Mouse (Mus musculus): Measurements from ENCODE around the gene Prph2.

Prph2 gene
- long read RNA-seq, experiment 1: 0 reads
- long read RNA-seq, experiment 2: 0 reads

GRCm38 (mm10) chr17:46910186-46910585 lies at the start of gene Prph2:
TSS of gene Prph2 (plus strand) at chr17:46910459.
- intact Hi-C loops (cut with DNase I): loop anchor here (5.0 kb wide), 1 partner anchor 122 kb away; no protein-coding TSS in a partner anchor

DNA sequence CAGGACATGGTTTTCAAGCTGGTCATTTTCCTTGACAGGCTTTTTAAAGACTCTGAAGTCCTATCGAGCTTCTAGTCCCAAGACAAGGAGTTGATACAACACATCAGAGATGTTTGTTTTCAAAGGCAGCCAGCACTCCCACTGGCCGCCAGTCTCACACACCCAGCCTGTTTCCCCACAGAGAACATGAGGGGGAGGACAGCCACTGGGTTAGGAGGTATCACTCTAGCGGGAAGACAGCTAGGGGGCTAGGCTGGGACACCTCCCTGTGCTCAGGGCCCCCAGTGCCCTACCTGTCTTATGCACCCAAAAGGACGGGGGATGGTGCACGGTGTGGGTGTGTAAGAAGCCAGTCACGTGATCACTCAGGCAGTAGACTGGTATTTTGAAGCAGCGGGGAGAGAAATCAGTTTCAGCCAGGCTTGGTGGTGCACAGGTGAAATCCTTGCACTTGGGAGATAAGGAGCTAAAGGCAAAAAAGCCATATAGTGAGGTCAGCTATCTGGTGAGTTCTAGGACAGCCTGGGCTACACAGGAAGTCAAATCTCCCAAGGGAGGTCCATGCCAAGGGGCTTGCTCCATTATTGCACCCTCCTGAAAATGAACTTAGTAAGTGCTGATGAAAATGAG lies 45.6 kb upstream of the Prph2 start:
- intact Hi-C loops (cut with DNase I): no loop called here

- intact Hi-C loops (cut with DNase I): no loop called here
Measured at GRCm38 (mm10) chr17:46866836-46867235, 43.4 kb upstream of the Prph2 start.

DNA sequence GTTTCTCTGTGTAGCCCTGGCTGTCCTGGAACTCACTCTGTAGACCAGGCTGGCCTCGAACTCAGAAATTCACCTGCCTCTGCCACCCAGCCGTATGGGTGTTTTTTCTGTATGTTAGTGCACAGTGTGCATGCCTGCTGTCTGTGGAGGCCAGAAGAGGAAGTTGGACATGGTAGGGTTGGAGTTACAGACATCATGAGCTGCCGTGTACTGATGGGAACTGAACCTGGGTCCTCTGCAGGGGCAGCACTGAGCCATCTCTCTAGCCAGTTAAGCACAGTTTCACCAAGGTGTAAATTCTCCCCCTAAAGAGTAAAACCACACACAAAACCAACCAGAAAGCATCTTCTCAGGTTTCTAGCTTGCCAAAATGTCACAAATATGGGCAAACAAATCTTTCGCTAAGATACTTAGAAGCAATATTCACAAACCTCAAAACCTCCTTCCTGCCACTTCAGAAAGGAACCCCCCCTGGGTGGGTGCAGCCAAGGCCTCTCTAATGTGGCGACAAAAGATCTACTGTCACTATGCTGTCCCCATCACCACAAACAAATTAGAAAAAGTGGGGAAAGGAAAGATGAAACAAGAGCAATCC lies 40.0 kb upstream of the Prph2 start:
- intact Hi-C loops (cut with DNase I): no loop called here

DNA sequence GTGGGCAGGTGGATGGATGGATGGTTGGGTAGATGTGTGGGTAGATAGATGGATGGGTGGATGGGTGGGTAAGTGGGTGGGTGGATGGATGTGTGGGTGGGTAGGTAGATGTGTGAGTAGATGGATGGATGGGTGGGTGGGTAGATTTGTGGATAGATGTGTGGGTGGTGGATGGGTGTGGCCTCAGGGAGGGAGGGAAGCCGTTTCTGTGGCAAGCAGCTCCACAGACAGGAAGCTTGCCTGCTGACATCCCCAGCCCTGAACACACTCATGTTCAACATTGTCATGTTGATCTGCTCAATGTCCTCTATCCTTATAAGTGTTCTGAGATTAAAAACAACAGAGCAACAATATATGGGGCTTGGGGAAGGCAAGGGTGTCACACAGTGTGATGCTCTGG lies 39.3 kb upstream of the Prph2 start:
- intact Hi-C loops (cut with DNase I): no loop called here

GRCm38 (mm10) chr17:46872806-46873205 lies 37.5 kb upstream of the Prph2 start:
- intact Hi-C loops (cut with DNase I): no loop called here

- intact Hi-C loops (cut with DNase I): no loop called here
Measured at GRCm38 (mm10) chr17:46874133-46874532, 36.1 kb upstream of the Prph2 start.

GRCm38 (mm10) chr17:46875626-46876025 lies 34.6 kb upstream of the Prph2 start:
- intact Hi-C loops (cut with DNase I): no loop called here

- intact Hi-C loops (cut with DNase I): no loop called here
Measured at GRCm38 (mm10) chr17:46876371-46876950, 33.8 kb upstream of the Prph2 start.

DNA sequence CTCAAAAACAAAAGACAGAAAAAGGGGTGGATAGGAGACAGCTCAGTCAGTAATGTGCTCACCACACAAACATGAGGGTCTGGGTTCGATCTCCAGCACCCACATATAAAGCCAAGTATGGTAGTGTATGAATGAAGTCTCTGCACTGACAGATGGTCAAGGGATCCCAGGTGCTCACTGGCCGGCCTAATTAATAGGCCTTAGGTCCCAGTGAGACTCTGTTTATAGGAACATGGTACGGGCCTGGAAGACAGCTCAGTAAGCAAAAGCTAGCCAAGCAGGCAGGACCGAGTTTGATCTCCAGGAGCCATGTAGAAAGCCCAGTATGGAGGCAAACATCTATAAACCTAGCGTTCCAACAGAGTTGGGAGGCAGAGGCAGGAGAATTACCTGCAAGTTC lies 33.2 kb upstream of the Prph2 start:
- intact Hi-C loops (cut with DNase I): no loop called here

- intact Hi-C loops (cut with DNase I): no loop called here
Measured at GRCm38 (mm10) chr17:46879841-46880311, 30.4 kb upstream of the Prph2 start.

- intact Hi-C loops (cut with DNase I): no loop called here
Measured at GRCm38 (mm10) chr17:46880322-46880721, 29.9 kb upstream of the Prph2 start.

GRCm38 (mm10) chr17:46881728-46882127 lies 28.5 kb upstream of the Prph2 start:
- intact Hi-C loops (cut with DNase I): no loop called here

GRCm38 (mm10) chr17:46883107-46883506 lies 27.2 kb upstream of the Prph2 start:
- intact Hi-C loops (cut with DNase I): no loop called here

DNA sequence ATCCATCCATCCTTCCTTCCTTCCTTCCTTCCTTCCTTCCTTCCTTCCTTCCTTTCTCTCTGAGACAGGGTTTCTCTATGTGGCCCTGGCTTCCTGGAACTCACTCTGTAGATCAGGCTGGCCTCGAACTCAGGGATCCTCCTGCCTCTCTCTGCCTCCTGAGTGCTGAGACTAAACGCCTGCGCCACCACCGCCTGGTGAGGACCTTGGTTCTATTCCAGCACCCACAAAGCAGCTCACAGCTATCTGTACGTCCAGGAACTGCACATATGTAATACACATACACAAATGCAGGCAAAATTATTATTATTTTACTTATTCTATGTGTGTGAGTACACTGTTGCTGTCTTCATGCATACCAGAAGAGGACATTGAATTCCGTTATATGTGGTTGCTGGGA lies 25.5 kb upstream of the Prph2 start:
- intact Hi-C loops (cut with DNase I): no loop called here

DNA sequence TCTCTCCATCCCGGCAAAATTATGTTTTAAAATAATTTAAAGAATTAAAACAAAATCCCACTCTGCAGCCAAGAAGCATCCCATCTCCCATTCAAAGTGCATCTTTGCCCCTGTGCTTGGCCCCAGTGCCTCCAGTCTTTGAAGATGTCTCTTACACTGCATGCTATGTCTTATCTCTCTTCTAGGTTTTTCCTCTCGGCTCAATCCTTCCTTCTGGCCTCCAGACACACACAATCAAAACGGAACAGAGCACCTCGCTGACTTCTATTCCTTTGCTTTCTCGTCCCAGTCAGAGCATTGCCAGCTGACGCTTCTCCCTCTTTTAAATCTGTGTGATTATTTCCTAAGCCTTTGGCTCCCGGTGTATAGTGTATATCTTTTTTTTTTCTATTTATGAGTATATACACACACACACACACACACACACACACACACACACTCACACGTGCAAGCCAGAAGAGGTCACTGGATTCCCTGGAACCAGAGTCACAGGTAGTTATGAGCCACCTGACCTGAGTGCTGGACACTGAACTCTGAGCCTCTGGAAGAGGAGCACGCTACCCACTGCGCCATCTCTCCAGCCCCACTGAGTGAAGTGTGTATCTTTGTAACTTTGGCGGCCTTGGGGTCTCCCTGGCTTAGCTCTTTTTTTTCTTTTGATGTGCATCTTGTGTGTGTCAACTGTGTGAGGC lies 24.9 kb upstream of the Prph2 start:
- intact Hi-C loops (cut with DNase I): no loop called here

GRCm38 (mm10) chr17:46885910-46886643 lies 24.2 kb upstream of the Prph2 start:
- intact Hi-C loops (cut with DNase I): no loop called here

- intact Hi-C loops (cut with DNase I): no loop called here
Measured at GRCm38 (mm10) chr17:46888511-46889212, 21.6 kb upstream of the Prph2 start.

- intact Hi-C loops (cut with DNase I): loop anchor here (2.0 to 5.0 kb wide), 2 partner anchors 33 to 107 kb away; partner anchors contain the start of gene Rpl7l1
Measured at GRCm38 (mm10) chr17:46889450-46890084, 20.7 kb upstream of the Prph2 start.
